Mouse (Mus musculus) CH12.LX (cell line): ENCODE results near the gene Smim6. TPM values are rescaled to one million over a fixed set of nuclear protein-coding genes. Genes with fewer than 3 reads are reported as not detected.

Source experiments
- DNase-seq: peaks from one replicate; pipeline ENCODE4 v3.0.0-alpha.2; 2013; ENCODE audit errors: extremely low read depth
- H3K27ac ChIP-seq: 2 replicates; pipeline ENCODE4 v1.5.1; 2012; ENCODE audit warnings: low read depth, mild to moderate bottlenecking, control low read depth, moderate library complexity; ENCODE audit not compliant: insufficient read depth
- H3K27me3 ChIP-seq: replicated peaks from 2 replicates; pipeline ENCODE3; 2012; ENCODE audit warnings: inconsistent platforms
- H3K36me3 ChIP-seq, 2 experiments: replicated peaks in 1 of 2; 2 replicates each; pipeline versions ENCODE3 to v1.6.1; 2012; ENCODE audit warnings: inconsistent platforms in 1 of 2, low read length in 1 of 2, mild to moderate bottlenecking in 1 of 2, mixed read lengths in 1 of 2, moderate library complexity in 1 of 2; ENCODE audit not compliant: control insufficient read depth in 1 of 2, insufficient read depth in 1 of 2
- H3K4me1 ChIP-seq, 2 experiments: 2 replicates each; pipeline ENCODE4 v1.6.1; 2012; ENCODE audit warnings: inconsistent platforms in 1 of 2, moderate library complexity in 1 of 2; ENCODE audit not compliant: insufficient read depth in 2 of 2, control insufficient read depth in 1 of 2
- H3K4me2 ChIP-seq: 2 replicates; pipeline ENCODE4 v1.6.1; 2012; ENCODE audit warnings: low read depth, mild to moderate bottlenecking, control low read depth; ENCODE audit not compliant: poor library complexity, insufficient read depth, severe bottlenecking
- H3K4me3 ChIP-seq, 3 experiments: fragments of 150-350 bp in 1 of 3; sonication (generic) in 1 of 3; replicated peaks in 1 of 3; 2 replicates each; pipeline versions ENCODE3 to v1.5.1; 2011 to 2012; ENCODE audit warnings: low read depth in 2 of 3, low read length in 2 of 3, mild to moderate bottlenecking in 2 of 3, moderate library complexity in 2 of 3, control low read depth in 1 of 3, improper control_type of control experiment in 1 of 3, inconsistent platforms in 1 of 3, mixed read lengths in 1 of 3; ENCODE audit not compliant: poor library complexity in 1 of 3
- H3K79me2 ChIP-seq: replicated peaks from 2 replicates; pipeline ENCODE4 v1.6.1; 2012; ENCODE audit warnings: mild to moderate bottlenecking, moderate library complexity; ENCODE audit not compliant: control insufficient read depth, poor library complexity, insufficient read depth, severe bottlenecking; ENCODE audit errors: extremely low read depth
- H3K9ac ChIP-seq: 2 replicates; pipeline ENCODE4 v1.6.1; 2012; ENCODE audit warnings: low read depth, mild to moderate bottlenecking, control low read depth, moderate library complexity; ENCODE audit not compliant: insufficient read depth
- H3K9me3 ChIP-seq: replicated peaks from 2 replicates; pipeline ENCODE3; 2012; ENCODE audit warnings: low read length, inconsistent platforms, mixed read lengths
- BHLHE40 ChIP-seq: IDR thresholded peaks from 2 replicates; pipeline ENCODE4 v1.6.1; 2011; ENCODE audit warnings: mild to moderate bottlenecking, low read depth, low read length, improper control_type of control experiment
- CHD1 ChIP-seq: IDR thresholded peaks from 2 replicates; pipeline ENCODE4 v1.6.1; 2012; ENCODE audit warnings: low read depth, low read length, improper control_type of control experiment, inconsistent platforms
- CTCF ChIP-seq, 2 experiments: IDR thresholded peaks in 1 of 2; conservative IDR thresholded peaks in 1 of 2; 2 replicates each; pipeline ENCODE4 v1.5.1; 2011 to 2012; ENCODE audit warnings: low read depth in 2 of 2, low read length in 2 of 2, improper control_type of control experiment in 1 of 2, inconsistent platforms in 1 of 2, mild to moderate bottlenecking in 1 of 2, moderate library complexity in 1 of 2
- ELF1 ChIP-seq: IDR thresholded peaks from 2 replicates; pipeline ENCODE4 v1.6.1; 2014; ENCODE audit warnings: low read depth, mild to moderate bottlenecking, inconsistent platforms, low read length, improper control_type of control experiment
- ETS1 ChIP-seq: conservative IDR thresholded peaks from 2 replicates; pipeline ENCODE4 v1.6.1; 2012; ENCODE audit warnings: low read depth, mild to moderate bottlenecking, inconsistent platforms, low read length, improper control_type of control experiment, moderate library complexity
- IRF4 ChIP-seq: IDR thresholded peaks from 2 replicates; pipeline ENCODE4 v1.6.1; 2014; ENCODE audit warnings: low read depth, mild to moderate bottlenecking, inconsistent platforms, low read length, improper control_type of control experiment
- JUN ChIP-seq: IDR thresholded peaks from 2 replicates; pipeline ENCODE4 v1.6.1; 2011; ENCODE audit warnings: low read depth, mild to moderate bottlenecking, low read length, improper control_type of control experiment, moderate library complexity; ENCODE audit not compliant: insufficient read depth
- MAX ChIP-seq: IDR thresholded peaks from 2 replicates; pipeline ENCODE4 v1.6.1; 2011; ENCODE audit warnings: low read length, improper control_type of control experiment
- MAZ ChIP-seq: IDR thresholded peaks from 2 replicates; pipeline ENCODE4 v1.6.1; 2012; ENCODE audit warnings: low read depth, mild to moderate bottlenecking, inconsistent platforms, low read length, improper control_type of control experiment, moderate library complexity
- MEF2A ChIP-seq: IDR thresholded peaks from 2 replicates; pipeline ENCODE4 v1.6.1; 2014; ENCODE audit warnings: low read depth, mild to moderate bottlenecking, inconsistent platforms, low read length, improper control_type of control experiment, borderline replicate concordance
- NELFE ChIP-seq: IDR thresholded peaks from 2 replicates; pipeline ENCODE4 v1.6.1; 2011; ENCODE audit warnings: low read depth, low read length, improper control_type of control experiment
- NRF1 ChIP-seq: IDR thresholded peaks from 2 replicates; pipeline ENCODE4 v1.6.1; 2014; ENCODE audit warnings: low read depth, mild to moderate bottlenecking, inconsistent platforms, low read length, improper control_type of control experiment, moderate library complexity
- POLR2A ChIP-seq: IDR thresholded peaks from 2 replicates; pipeline ENCODE4 v1.6.1; 2011; ENCODE audit warnings: low read depth, mild to moderate bottlenecking, improper control_type of control experiment, low read length
- SIN3A ChIP-seq: IDR thresholded peaks from 2 replicates; pipeline ENCODE4 v1.6.1; 2012; ENCODE audit warnings: low read length, improper control_type of control experiment, inconsistent platforms
- TBP ChIP-seq: conservative IDR thresholded peaks from 2 replicates; pipeline ENCODE4 v1.6.1; 2011; ENCODE audit warnings: low read depth, low read length, improper control_type of control experiment
- USF2 ChIP-seq: conservative IDR thresholded peaks from 2 replicates; pipeline ENCODE4 v1.6.1; 2011; ENCODE audit warnings: low read depth, low read length, improper control_type of control experiment
- ZKSCAN1 ChIP-seq: IDR thresholded peaks from 2 replicates; pipeline ENCODE4 v1.6.1; 2012; ENCODE audit warnings: low read depth, inconsistent platforms, low read length, improper control_type of control experiment, borderline replicate concordance
- dilution Hi-C: fragments of 300-500 bp; cut with MboI; formaldehyde crosslinking; loops from 2 replicates; pipeline ENCODE4 v1.14.3; 2020; ENCODE audit warnings: low sequenced_read_pairs; ENCODE audit not compliant: extremely low pct_unique_long_range_greater_than_20kb, extremely low pct_ligation_motif_present
- in situ Hi-C: fragments of 300-500 bp; cut with MboI; formaldehyde crosslinking; loops from 3 replicates; pipeline ENCODE4 v1.14.3; 2019; ENCODE audit warnings: low sequenced_read_pairs, low pct_ligation_motif_present, low pct_unique_long_range_greater_than_20kb, mixed read lengths
- polyA plus RNA-seq: library from polyadenylated mRNA; unstranded; fragments of >175 nt; gene quantifications from 2 replicates; pipeline ENCODE4 v1.2.1, GENCODE M21; 2012; ENCODE audit warnings: low read depth; ENCODE audit not compliant: insufficient read length
- total RNA-seq, 2 experiments: library from RNA; depleted of rRNA; stranded (reverse); fragments of 300-350 nt in 1 of 2; fragments of >200 nt in 1 of 2; gene quantifications; 2 replicates each; pipeline ENCODE4 v1.2.3; 2012 to 2014

Gene Smim6
- total and polyA plus RNA-seq, 3 experiments = 0.21 to 0.56 TPM; not detected in 1

DNA sequence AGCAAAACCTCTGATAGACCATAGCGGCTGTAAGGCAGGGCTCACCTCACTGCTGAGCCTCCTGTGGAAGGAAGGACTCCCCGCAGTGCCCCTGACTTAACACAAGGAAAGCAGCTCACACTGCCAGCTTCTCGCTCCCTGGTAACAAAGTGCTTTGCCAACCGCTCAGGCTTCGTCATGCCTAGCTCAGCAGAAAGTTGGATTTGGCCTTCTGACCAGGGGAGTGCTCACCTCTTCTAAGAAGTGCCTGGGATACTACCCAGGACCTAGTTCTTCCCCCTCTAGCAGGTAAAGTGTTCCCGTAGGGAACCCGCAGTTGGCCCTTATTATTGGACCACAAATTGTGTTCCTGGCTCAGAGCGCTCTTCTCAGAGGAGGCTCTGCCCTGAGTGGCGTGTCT, 47.2 kb downstream of the Smim6 start:
- TF ChIP-seq ETS1 (no peak), JUN (no peak), BHLHE40 (no peak), ELF1 (no peak), ZKSCAN1 (no peak), NRF1 (no peak), TBP (no peak), IRF4 (no peak)
- TF ChIP-seq, all 38 proteins: peak for 0
- Histone ChIP-seq H3K4me3 (no peak overlapping the region), H3K4me1 (peaks cover 0 to 6% of the 10 kb centered on the region in 2 experiments; a peak in 2 of 4 replicates), H3K4me2 (no peak overlapping the region), H3K27me3 (no peaks in the 10 kb centered on the region), H3K27ac (no peak overlapping the region), H3K9ac (no peak overlapping the region), H3K36me3 (peaks cover 77 to 91% of the 10 kb centered on the region in 2 experiments), H3K79me2 (no peaks in the 10 kb centered on the region), H3K9me3 (no peaks in the 10 kb centered on the region)
- dilution Hi-C loops (no loop called here), in situ Hi-C loops (no loop called here)
- no peak for DNase-seq

DNA sequence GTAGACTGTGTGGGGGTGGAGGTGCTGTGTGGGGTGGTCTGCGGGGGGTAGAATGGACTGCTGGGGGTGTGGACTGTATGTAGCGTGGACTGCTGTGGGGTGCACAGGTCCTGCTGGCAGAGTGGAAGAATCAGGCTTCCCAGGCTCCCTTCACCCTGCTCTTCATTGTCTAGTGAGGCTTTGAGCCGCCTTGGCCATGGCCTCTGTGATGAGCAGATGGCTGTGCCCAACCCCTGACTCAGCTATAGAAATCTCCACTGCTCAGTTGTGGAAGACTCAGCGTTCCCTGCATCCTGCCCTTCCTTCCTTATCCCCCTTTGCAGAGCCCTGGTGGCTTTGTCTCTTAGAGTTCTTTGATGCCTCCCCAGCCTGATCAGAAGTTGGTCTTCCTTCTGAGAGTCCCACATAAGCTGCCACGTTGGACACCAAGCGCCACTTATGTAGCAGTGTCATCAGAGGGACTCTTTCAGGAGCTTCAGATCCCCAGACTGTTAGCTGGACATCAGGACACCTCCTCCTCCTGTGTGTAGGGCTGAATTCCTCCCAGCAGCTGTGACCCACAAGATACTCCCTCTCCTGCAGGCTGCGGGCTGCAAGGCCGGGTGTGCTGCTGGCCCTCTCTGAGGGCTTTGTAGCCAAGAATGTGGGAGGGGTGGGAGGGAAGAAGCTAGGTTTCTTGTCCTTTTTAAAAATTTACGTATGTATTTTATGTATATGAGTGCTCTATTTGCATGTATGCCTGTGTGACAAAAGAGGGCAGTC, 51.0 kb downstream of the Smim6 start:
- Histone ChIP-seq H3K4me2 (no peak overlapping the region), H3K9me3 (no peaks in the 10 kb centered on the region), H3K79me2 (no peaks in the 10 kb centered on the region), H3K36me3 (peaks cover 70 to 88% of the 10 kb centered on the region in 2 experiments), H3K27me3 (no peaks in the 10 kb centered on the region), H3K4me1 (no peaks in the 10 kb centered on the region), H3K4me3 (no peak overlapping the region), H3K9ac (no peak overlapping the region), H3K27ac (no peak overlapping the region)
- TF ChIP-seq MAZ (no peak), POLR2A (no peak), IRF4 (no peak), SIN3A (no peak), CHD1 (no peak), MEF2A (no peak), ELF1 (no peak), CTCF (conservative IDR thresholded peaks at IDR 0.05 in 1 of 2, IDR thresholded peaks at IDR 0.05 in 1 of 2; ENCODE audit: low read depth in 2 of 2, low read length in 2 of 2) (no peak), JUN (no peak), MAX (no peak), USF2 (no peak), ETS1 (no peak), NELFE (no peak)
- no peak for DNase-seq
- dilution Hi-C loops = no loop called here
- in situ Hi-C loops = no loop called here

Other genes starting within 250 kb of the Smim6 start
- gene Grb2, start 203.4 kb upstream of the Smim6 start, total RNA-seq (2012; rRNA removed) = 63.6 and 67.7 TPM in 2 replicates
- 110 and 117 TPM in 2 replicates for gene Grb2, start 203.4 kb upstream of the Smim6 start, total RNA-seq (2014; rRNA removed)
- 228 and 241 TPM in 2 replicates for gene Grb2, start 203.4 kb upstream of the Smim6 start, polyA plus RNA-seq
- gene Tmem94, start 146.6 kb upstream of the Smim6 start, total RNA-seq (2012; rRNA removed) = 19.0 and 27.4 TPM in 2 replicates
- 4.8 and 6.4 TPM in 2 replicates for gene Tmem94, start 146.6 kb upstream of the Smim6 start, total RNA-seq (2014; rRNA removed)
- gene Tmem94, start 146.6 kb upstream of the Smim6 start, polyA plus RNA-seq = 13.5 and 15.0 TPM in 2 replicates
- 8.2 and 8.9 TPM in 2 replicates for gene Caskin2, start 98.4 kb upstream of the Smim6 start, total RNA-seq (2012; rRNA removed)
- 2.7 and 2.9 TPM in 2 replicates for gene Caskin2, start 98.4 kb upstream of the Smim6 start, total RNA-seq (2014; rRNA removed)
- gene Caskin2, start 98.4 kb upstream of the Smim6 start, polyA plus RNA-seq = 6.4 and 6.9 TPM in 2 replicates
- 71.1 and 71.2 TPM in 2 replicates for gene Tsen54, start 97.3 kb upstream of the Smim6 start, total RNA-seq (2012; rRNA removed)
- gene Tsen54, start 97.3 kb upstream of the Smim6 start, total RNA-seq (2014; rRNA removed) = 44.9 and 45.8 TPM in 2 replicates
- 55.0 and 59.4 TPM in 2 replicates for gene Tsen54, start 97.3 kb upstream of the Smim6 start, polyA plus RNA-seq
- 12.3 and 14.7 TPM in 2 replicates for gene Llgl2, start 88.0 kb upstream of the Smim6 start, total RNA-seq (2012; rRNA removed)
- gene Llgl2, start 88.0 kb upstream of the Smim6 start, total RNA-seq (2014; rRNA removed) = 3.8 and 4.4 TPM in 2 replicates
- gene Llgl2, start 88.0 kb upstream of the Smim6 start, polyA plus RNA-seq = 6.8 and 9.2 TPM in 2 replicates
- 0.17 and 0.21 TPM in 2 replicates for gene Myo15b, start 53.6 kb upstream of the Smim6 start, total RNA-seq (2012; rRNA removed)
- gene Myo15b, start 53.6 kb upstream of the Smim6 start, total RNA-seq (2014; rRNA removed) = not detected in 2 replicates
- gene Myo15b, start 53.6 kb upstream of the Smim6 start, polyA plus RNA-seq = 0.43 and 0.72 TPM in 2 replicates
- 0.42 and 0.46 TPM in 2 replicates for gene Smim5, start 12.1 kb upstream of the Smim6 start, total RNA-seq (2012; rRNA removed)
- 0.98 and 1.6 TPM in 2 replicates for gene Smim5, start 12.1 kb upstream of the Smim6 start, total RNA-seq (2014; rRNA removed)
- gene Smim5, start 12.1 kb upstream of the Smim6 start, polyA plus RNA-seq = 1.4 and 2.3 TPM in 2 replicates
- 72.2 and 83.6 TPM in 2 replicates for gene Sap30bp, start 21.3 kb downstream of the Smim6 start, total RNA-seq (2012; rRNA removed)
- gene Sap30bp, start 21.3 kb downstream of the Smim6 start, total RNA-seq (2014; rRNA removed) = 256 and 275 TPM in 2 replicates
- gene Sap30bp, start 21.3 kb downstream of the Smim6 start, polyA plus RNA-seq = 167 and 219 TPM in 2 replicates
- 30.9 and 31.0 TPM in 2 replicates for gene Recql5, start 21.5 kb downstream of the Smim6 start, total RNA-seq (2012; rRNA removed)
- 21.8 and 22.8 TPM in 2 replicates for gene Recql5, start 21.5 kb downstream of the Smim6 start, total RNA-seq (2014; rRNA removed)
- 38.9 and 43.3 TPM in 2 replicates for gene Recql5, start 21.5 kb downstream of the Smim6 start, polyA plus RNA-seq
- 3.4 and 6.3 TPM in 2 replicates for gene Itgb4, start 62.7 kb downstream of the Smim6 start, total RNA-seq (2012; rRNA removed)
- gene Itgb4, start 62.7 kb downstream of the Smim6 start, total RNA-seq (2014; rRNA removed) = 0.09 and 0.42 TPM in 2 replicates
- 0.59 and 0.91 TPM in 2 replicates for gene Itgb4, start 62.7 kb downstream of the Smim6 start, polyA plus RNA-seq
- gene Galk1, start 100.7 kb downstream of the Smim6 start, total RNA-seq (2012; rRNA removed) = 340 and 413 TPM in 2 replicates
- gene Galk1, start 100.7 kb downstream of the Smim6 start, total RNA-seq (2014; rRNA removed) = 228 and 263 TPM in 2 replicates
- 293 and 300 TPM in 2 replicates for gene Galk1, start 100.7 kb downstream of the Smim6 start, polyA plus RNA-seq
- 340 and 455 TPM in 2 replicates for gene H3f3b, start 115.9 kb downstream of the Smim6 start, total RNA-seq (2012; rRNA removed)
- gene H3f3b, start 115.9 kb downstream of the Smim6 start, total RNA-seq (2014; rRNA removed) = 567 and 573 TPM in 2 replicates
- gene H3f3b, start 115.9 kb downstream of the Smim6 start, polyA plus RNA-seq = 862 and 889 TPM in 2 replicates
- gene Unk, start 118.3 kb downstream of the Smim6 start, total RNA-seq (2012; rRNA removed) = 22.2 and 24.7 TPM in 2 replicates
- gene Unk, start 118.3 kb downstream of the Smim6 start, total RNA-seq (2014; rRNA removed) = 18.5 and 20.9 TPM in 2 replicates
- gene Unk, start 118.3 kb downstream of the Smim6 start, polyA plus RNA-seq = 30.5 and 35.0 TPM in 2 replicates
- 12.2 and 14.0 TPM in 2 replicates for gene Unc13d, start 165.9 kb downstream of the Smim6 start, total RNA-seq (2012; rRNA removed)
- 8.9 and 9.6 TPM in 2 replicates for gene Unc13d, start 165.9 kb downstream of the Smim6 start, total RNA-seq (2014; rRNA removed)
- 15.7 and 16.8 TPM in 2 replicates for gene Unc13d, start 165.9 kb downstream of the Smim6 start, polyA plus RNA-seq
- gene Wbp2, start 175.0 kb downstream of the Smim6 start, total RNA-seq (2012; rRNA removed) = 27.1 and 30.7 TPM in 2 replicates
- 14.0 and 15.2 TPM in 2 replicates for gene Wbp2, start 175.0 kb downstream of the Smim6 start, total RNA-seq (2014; rRNA removed)
- 70.8 and 97.1 TPM in 2 replicates for gene Wbp2, start 175.0 kb downstream of the Smim6 start, polyA plus RNA-seq
- 0.21 and 0.38 TPM in 2 replicates for gene Trim47, start 215.2 kb downstream of the Smim6 start, total RNA-seq (2012; rRNA removed)
- gene Trim47, start 215.2 kb downstream of the Smim6 start, total RNA-seq (2014; rRNA removed) = 0.21 TPM in 1 of 2 replicates, not detected in the other
- 0.50 TPM in 1 of 2 replicates, not detected in the other for gene Trim47, start 215.2 kb downstream of the Smim6 start, polyA plus RNA-seq
- 2.0 and 2.8 TPM in 2 replicates for gene Trim65, start 219.1 kb downstream of the Smim6 start, total RNA-seq (2012; rRNA removed)
- 0.66 and 0.81 TPM in 2 replicates for gene Trim65, start 219.1 kb downstream of the Smim6 start, total RNA-seq (2014; rRNA removed)
- gene Trim65, start 219.1 kb downstream of the Smim6 start, polyA plus RNA-seq = 1.1 and 1.4 TPM in 2 replicates
- gene Mrpl38, start 226.9 kb downstream of the Smim6 start, total RNA-seq (2012; rRNA removed) = 157 and 159 TPM in 2 replicates
- gene Mrpl38, start 226.9 kb downstream of the Smim6 start, total RNA-seq (2014; rRNA removed) = 95.6 and 109 TPM in 2 replicates
- 171 and 188 TPM in 2 replicates for gene Mrpl38, start 226.9 kb downstream of the Smim6 start, polyA plus RNA-seq